ENCODE assay signal across 14 mouse cellular contexts in genomic region chr11:84721150-84721549, GRCm38 (mm10).
DNase-seq lines count a peak whose midpoint lies in the region; ATAC-seq and TF ChIP-seq lines count a peak whose summit lies in the region.
"Had no signal": no experiment of that assay in that cellular context is flagged by ENCODE, and none has a peak within 500 bp of the region (broad histone marks: within the 10 kb centered on the region; RNA-seq: fewer than 3 reads in every experiment).

No protein-coding gene starts in this region.

- no peaks in the 10 kb centered on the region for H3K9me3 ChIP-seq in kidney, embryonic 15.5 days (replicated peaks)
- no peaks in the 10 kb centered on the region for H3K9me3 ChIP-seq in lung, postnatal 0 days (ENCODE audit: low read length)
- H3K9me3 ChIP-seq in forebrain, embryonic 13.5 days (replicated peaks) = no peaks in the 10 kb centered on the region
- H3K9me3 ChIP-seq: heart, embryonic 12.5 days; hindbrain, embryonic 10.5 days; midbrain, embryonic 15.5 days; neural tube, embryonic 12.5 days had no signal

- 0 out of 2 replicates have a peak, but pooled peaks have one; percentile 25 for TF ChIP-seq CTCF in kidney, adult 2 months (conservative IDR thresholded peaks at IDR 0.05; ENCODE audit: insufficient read depth, insufficient read length, low read depth, low read length)
- TF ChIP-seq CTCF in lung, postnatal 0 days (IDR thresholded peaks at IDR 0.05) = peak; percentile 34

- no peaks in the 10 kb centered on the region for H3K36me3 ChIP-seq in kidney, adult 2 months (ENCODE audit: control insufficient read depth, insufficient read depth, low read length)
- no peaks in the 10 kb centered on the region for H3K36me3 ChIP-seq in kidney, embryonic 15.5 days
- H3K36me3 ChIP-seq in lung, postnatal 0 days (ENCODE audit: insufficient read depth, low read length) = no peaks in the 10 kb centered on the region
- no peaks in the 10 kb centered on the region for H3K36me3 ChIP-seq in splenic B cell, adult 2 months (ENCODE audit: control insufficient read depth, insufficient read depth, low read length, poor library complexity, severe bottlenecking)
- no peaks in the 10 kb centered on the region for H3K36me3 ChIP-seq in forebrain, embryonic 13.5 days (ENCODE audit: poor library complexity, severe bottlenecking)
- H3K36me3 ChIP-seq: heart, embryonic 12.5 days; hindbrain, embryonic 10.5 days; midbrain, embryonic 15.5 days; neural tube, embryonic 12.5 days had no signal

- H3K9ac ChIP-seq in kidney, embryonic 15.5 days = no peak overlapping the region
- H3K9ac ChIP-seq in lung, postnatal 0 days (replicated peaks; ENCODE audit: low read depth) = no peak overlapping the region
- H3K9ac ChIP-seq in forebrain, embryonic 13.5 days = no peak overlapping the region
- H3K9ac ChIP-seq: heart, embryonic 12.5 days; midbrain, embryonic 15.5 days; neural tube, embryonic 12.5 days had no signal

- TF ChIP-seq EP300 in lung, postnatal 0 days (IDR thresholded peaks at IDR 0.05) = no peak

- no peak for DNase-seq in kidney, adult 2 months
- no peak for DNase-seq in lung, postnatal 0 days (ENCODE audit: low spot score)
- no peak for DNase-seq in lung, adult 18-20 months
- peak; percentile 41 for DNase-seq in ES-CJ7 (ENCODE audit: low read depth, low spot score)
- DNase-seq in splenic B cell, adult 2 months (ENCODE audit: low read depth, low spot score) = peak; percentile 8
- DNase-seq: gastrocnemius, postnatal 14 days; layer of hippocampus, postnatal 36 days had no signal

- TF ChIP-seq POLR2A in kidney, adult 2 months (IDR thresholded peaks at IDR 0.05; ENCODE audit: low read depth, low read length) = no peak

- no peak for ATAC-seq in kidney, embryonic 15.5 days (replicated peaks; ENCODE audit: low FRiP score)
- ATAC-seq in lung, postnatal 0 days = no peak
- ATAC-seq in forebrain, embryonic 13.5 days = no peak
- ATAC-seq: forebrain, embryonic 16.5 days; midbrain, embryonic 15.5 days had no signal

- WGBS in kidney, adult 2 months = 79% methylated on average over 2 of the region's 2 CpGs
- 63% methylated on average over 2 of the region's 2 CpGs for WGBS in kidney, embryonic 15.5 days
- 58% methylated on average over 2 of the region's 2 CpGs for whole genome bisulfite sequencing in lung, postnatal 0 days
- 75% methylated on average over 2 of the region's 2 CpGs for WGBS in forebrain, embryonic 13.5 days

- no peaks in the 10 kb centered on the region for H3K27me3 ChIP-seq in kidney, adult 2 months (replicated peaks; ENCODE audit: control insufficient read depth, insufficient read depth, low read length)
- H3K27me3 ChIP-seq in kidney, embryonic 15.5 days = peaks cover 15% of the 10 kb centered on the region
- H3K27me3 ChIP-seq in lung, postnatal 0 days (replicated peaks; ENCODE audit: insufficient read depth, low read length) = no peaks in the 10 kb centered on the region
- no peaks in the 10 kb centered on the region for H3K27me3 ChIP-seq in splenic B cell, adult 2 months (ENCODE audit: control insufficient read depth, insufficient read depth, low read length, poor library complexity, severe bottlenecking)
- peaks cover 53% of the 10 kb centered on the region for H3K27me3 ChIP-seq in forebrain, embryonic 13.5 days
- H3K27me3 ChIP-seq: midbrain, embryonic 15.5 days; neural tube, embryonic 12.5 days had no signal

- H3K4me2 ChIP-seq in kidney, embryonic 15.5 days = no peak overlapping the region
- H3K4me2 ChIP-seq in lung, postnatal 0 days (replicated peaks; ENCODE audit: low read depth, low read length) = no peak overlapping the region
- no peak overlapping the region for H3K4me2 ChIP-seq in forebrain, embryonic 13.5 days
- H3K4me2 ChIP-seq: heart, embryonic 12.5 days; midbrain, embryonic 15.5 days; neural tube, embryonic 12.5 days had no signal

- H3K4me1 ChIP-seq in kidney, adult 2 months (ENCODE audit: control insufficient read depth, insufficient read depth, low read length) = no peaks in the 10 kb centered on the region
- H3K4me1 ChIP-seq in kidney, embryonic 15.5 days = no peaks in the 10 kb centered on the region
- H3K4me1 ChIP-seq in lung, postnatal 0 days (ENCODE audit: insufficient read depth, low read depth, low read length) = no peaks in the 10 kb centered on the region
- H3K4me1 ChIP-seq in forebrain, embryonic 13.5 days = 0 out of 2 replicates have a peak, but pooled peaks cover 6% of the 10 kb centered on the region
- H3K4me1 ChIP-seq: heart, embryonic 12.5 days had no signal

- no peak overlapping the region for H3K27ac ChIP-seq in kidney, adult 2 months (ENCODE audit: insufficient read depth, low read depth, low read length)
- H3K27ac ChIP-seq in kidney, embryonic 15.5 days = no peak overlapping the region
- no peak overlapping the region for H3K27ac ChIP-seq in lung, postnatal 0 days (ENCODE audit: low read length)
- no peak overlapping the region for H3K27ac ChIP-seq in forebrain, embryonic 13.5 days
- H3K27ac ChIP-seq: hindbrain, embryonic 10.5 days; midbrain, embryonic 15.5 days; neural tube, embryonic 12.5 days had no signal

- H3K4me3 ChIP-seq in kidney, adult 2 months (ENCODE audit: insufficient read depth, low read depth, low read length) = no peak overlapping the region
- H3K4me3 ChIP-seq in kidney, embryonic 15.5 days (replicated peaks) = no peak overlapping the region
- no peak overlapping the region for H3K4me3 ChIP-seq in lung, postnatal 0 days (ENCODE audit: low read depth, low read length)
- H3K4me3 ChIP-seq in forebrain, embryonic 13.5 days = no peak overlapping the region
- H3K4me3 ChIP-seq: heart, embryonic 12.5 days; hindbrain, embryonic 10.5 days; midbrain, embryonic 15.5 days; neural tube, embryonic 12.5 days had no signal

Comparison
In these comparisons a context has a peak if more than half of its experiments do, and no peak if none do; other contexts are left out.
1. DNase-seq: peak in ES-CJ7 (single experiment) and splenic B cell, adult 2 months (single experiment); none in kidney, adult 2 months (single experiment), lung, postnatal 0 days (single experiment) and lung, adult 18-20 months (0 of 2).